Mouse (Mus musculus) kidney, adult 11 months (tissue): ENCODE data around the gene Srsf9.
"Not testable (repeated sequence)": the region's sequence is repeated elsewhere in the genome, so short reads cannot be mapped to it uniquely, and the experiment has no call there.

ENCODE experiments used
- DNase-seq: peaks from one replicate; pipeline ENCODE4 v3.0.0; 2022

Gene Srsf9

GRCm38 (mm10) chr5:115326875-115327609, at the start of gene Srsf9:
Gene Srsf9, plus strand, starts transcription at chr5:115327177.
- peak; percentile 94 for DNase-seq

GRCm38 (mm10) chr5:115278053-115278452, 48.9 kb upstream of the Srsf9 start:
- DNase-seq: no peak

- no peak for DNase-seq
Measured at GRCm38 (mm10) chr5:115278785-115279184, 48.2 kb upstream of the Srsf9 start.

GRCm38 (mm10) chr5:115279226-115280049, 47.5 kb upstream of the Srsf9 start, which contains the start of gene Coq5:
Gene Coq5, plus strand, starts transcription at chr5:115279666.
- DNase-seq: peak; percentile 76

GRCm38 (mm10) chr5:115280050-115280687, 46.8 kb upstream of the Srsf9 start:
- no peak for DNase-seq

- no peak for DNase-seq
Measured at GRCm38 (mm10) chr5:115284735-115285134, 42.2 kb upstream of the Srsf9 start.

GRCm38 (mm10) chr5:115294173-115294572, 32.8 kb upstream of the Srsf9 start:
- DNase-seq: no peak

- no peak for DNase-seq
Measured at GRCm38 (mm10) chr5:115296347-115296746, 30.6 kb upstream of the Srsf9 start.

- DNase-seq: peak; percentile 55
Measured at GRCm38 (mm10) chr5:115300035-115300744, 26.8 kb upstream of the Srsf9 start.

GRCm38 (mm10) chr5:115300792-115301614, 26.0 kb upstream of the Srsf9 start, which contains the start of gene Dynll1:
Gene Dynll1, minus strand, starts transcription at chr5:115300999.
- DNase-seq: peak; percentile 98

- peak; percentile 27 for DNase-seq
Measured at GRCm38 (mm10) chr5:115301615-115302014, 25.4 kb upstream of the Srsf9 start.

GRCm38 (mm10) chr5:115302190-115302589, 24.8 kb upstream of the Srsf9 start:
- not testable (repeated sequence) for DNase-seq

GRCm38 (mm10) chr5:115312354-115312753, 14.6 kb upstream of the Srsf9 start:
- DNase-seq: no peak

- DNase-seq: no peak
Measured at GRCm38 (mm10) chr5:115312816-115313667, 13.9 kb upstream of the Srsf9 start.

GRCm38 (mm10) chr5:115313668-115313943, 13.4 kb upstream of the Srsf9 start:
- DNase-seq: no peak

GRCm38 (mm10) chr5:115316968-115317644, 9.9 kb upstream of the Srsf9 start:
- no peak for DNase-seq

- DNase-seq: no peak
Measured at GRCm38 (mm10) chr5:115317645-115318328, 9.2 kb upstream of the Srsf9 start.

- peak; percentile 65 for DNase-seq
Measured at GRCm38 (mm10) chr5:115319004-115319940, 7.7 kb upstream of the Srsf9 start.
